Mouse (Mus musculus): ENCODE results near the gene Rapgef4.

- no peak for TF ChIP-seq CTCF (IDR thresholded peaks at IDR 0.05; ENCODE audit: low read depth, low read length)
- TF ChIP-seq TAL1 (conservative IDR thresholded peaks at IDR 0.05; ENCODE audit: low read depth, low read length) = no peak
- no peak for TF ChIP-seq GATA1 (IDR thresholded peaks at IDR 0.05; ENCODE audit: borderline replicate concordance, low read length)
- no peak for TF ChIP-seq GATA2 (IDR thresholded peaks at IDR 0.05; ENCODE audit: borderline replicate concordance, low read depth, low read length)
Observed at GRCm38 (mm10) chr2:72175971-72176370, 194.9 kb downstream of the Rapgef4 start.
